Mouse (Mus musculus): ENCODE results near the gene Cwc22. TPM values are rescaled to one million over a fixed set of nuclear protein-coding genes. Genes with fewer than 3 reads are reported as not detected.

The Cwc22 gene
- total RNA-seq, 2 experiments from 2014 or later = 24.5 to 29.4 TPM

DNA sequence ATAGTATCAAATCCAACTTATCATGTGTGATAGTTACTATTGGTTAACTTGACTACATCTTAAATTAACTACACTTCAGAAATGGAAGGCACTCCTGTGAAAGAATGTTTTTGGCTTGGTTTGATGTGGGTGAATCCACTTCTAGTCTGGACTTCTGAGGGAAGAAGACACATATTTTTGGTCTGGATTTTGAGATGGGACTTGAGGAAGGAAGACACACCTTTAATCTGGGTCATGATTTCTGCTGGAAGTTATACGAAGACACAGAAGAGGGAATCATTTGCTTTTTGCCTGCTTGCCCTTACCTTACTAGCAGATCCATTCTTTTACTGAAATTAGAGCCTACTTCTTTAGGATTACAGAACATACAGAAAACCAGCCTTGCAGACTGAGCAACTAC lies 25.7 kb upstream of the Cwc22 start:
- intact Hi-C loops (cut with DNase I) = loop anchor here (1.0 kb wide), 1 partner anchor 9 kb away; no protein-coding TSS in a partner anchor
- no peak for DNase-seq (ENCODE audit: low spot score in 2 of 2)

DNA sequence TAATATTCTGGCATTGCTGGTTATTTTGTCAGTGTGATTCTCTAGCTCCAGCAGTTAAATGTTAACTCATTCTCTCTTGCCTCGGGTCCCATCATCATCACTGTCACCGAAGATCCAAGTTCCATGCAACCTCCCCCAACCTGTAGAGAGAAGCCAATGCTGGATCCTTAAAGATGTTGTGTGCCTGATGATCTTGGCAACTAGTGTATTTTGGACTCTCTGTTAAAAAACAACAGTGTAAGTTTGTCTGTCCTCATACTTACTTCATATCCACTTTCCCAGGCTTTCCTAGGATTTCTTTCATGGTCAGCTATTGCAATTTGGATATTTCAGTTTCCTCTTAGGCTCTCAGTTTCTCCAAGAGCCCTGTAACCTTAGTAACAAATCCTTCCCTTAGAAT lies 25.2 kb upstream of the Cwc22 start:
- intact Hi-C loops (cut with DNase I) = loop anchor here (1.0 kb wide), 1 partner anchor 8 kb away; no protein-coding TSS in a partner anchor
- DNase-seq (ENCODE audit: low spot score in 2 of 2) = no peak

DNA sequence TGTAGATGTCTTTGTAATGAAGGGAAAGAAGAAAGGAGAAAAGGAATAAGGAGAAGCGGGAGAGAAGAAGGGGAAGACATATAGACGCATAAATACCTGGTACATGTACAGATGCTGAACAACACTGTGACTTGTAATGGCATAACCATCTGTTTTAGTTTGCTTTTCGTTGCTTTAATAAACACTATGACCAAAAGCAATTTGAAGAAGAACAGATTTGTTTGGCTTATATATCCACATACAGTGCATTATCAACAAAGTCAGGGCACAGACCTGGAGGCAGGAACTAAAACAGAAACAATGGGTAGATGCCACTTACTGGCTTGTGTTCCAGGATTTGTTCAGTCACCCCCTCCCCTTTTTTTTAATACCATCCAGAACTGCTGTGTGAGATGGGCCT lies 24.4 kb upstream of the Cwc22 start:
- intact Hi-C loops (cut with DNase I) = no loop called here
- no peak for DNase-seq (ENCODE audit: low spot score in 2 of 2)

DNA sequence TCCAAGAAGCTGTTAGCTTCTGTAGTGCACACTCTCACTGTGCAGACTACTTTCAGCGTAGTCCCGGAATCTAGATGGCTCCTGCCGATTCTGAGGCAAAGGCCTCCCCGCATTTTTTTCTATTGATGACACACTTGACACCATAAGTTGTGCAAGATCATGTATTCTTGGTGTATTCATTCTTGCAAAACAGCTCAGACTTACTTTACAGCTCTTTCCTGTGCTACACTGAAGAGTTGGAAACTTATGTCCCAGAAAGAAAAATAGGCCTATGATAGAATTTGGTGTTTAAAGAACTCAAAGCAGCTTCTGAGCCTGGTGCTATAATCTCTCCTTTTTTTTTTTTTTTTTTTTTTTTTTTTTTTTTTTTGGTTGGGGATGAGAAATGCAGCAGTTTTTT lies 23.8 kb upstream of the Cwc22 start:
- intact Hi-C loops (cut with DNase I) = no loop called here
- no peak for DNase-seq (ENCODE audit: low spot score in 2 of 2)

DNA sequence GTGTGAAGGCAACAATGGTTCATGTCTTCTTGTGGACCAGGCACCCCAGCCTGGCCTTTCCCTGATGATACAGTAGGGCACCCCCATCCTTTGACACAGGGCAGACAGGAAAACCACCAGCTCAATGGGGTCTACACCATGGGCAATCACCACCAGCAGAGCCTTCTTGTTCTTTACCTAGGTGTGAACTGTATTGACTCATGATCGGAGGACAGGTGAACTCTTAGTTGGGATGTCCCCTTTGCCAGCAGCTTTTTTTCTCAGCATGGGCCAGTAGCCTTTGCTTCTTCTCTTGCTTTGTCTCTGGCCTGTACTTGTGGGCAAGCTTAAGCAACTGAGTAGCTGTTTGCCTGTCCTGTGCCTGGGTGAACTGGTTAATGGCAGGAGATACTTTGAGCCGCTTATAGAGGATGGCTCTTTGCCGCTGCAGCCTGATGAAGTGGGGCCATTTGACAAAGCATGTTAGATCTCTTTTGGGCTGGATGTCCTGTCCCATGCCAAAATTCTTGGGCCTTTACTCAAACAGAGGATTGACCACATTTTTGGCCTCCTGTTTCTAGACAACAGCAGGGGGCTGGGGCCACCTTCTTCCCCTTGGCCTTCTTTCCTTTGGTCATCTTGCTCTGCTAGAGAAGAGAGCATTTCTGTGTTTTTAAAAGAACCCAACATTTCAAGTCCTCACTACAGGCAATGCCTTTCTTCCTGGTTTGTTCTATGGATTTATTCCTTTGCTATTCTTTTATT lies 16.4 kb upstream of the Cwc22 start:
- DNase-seq (ENCODE audit: low spot score in 2 of 2) = no peak
- intact Hi-C loops (cut with DNase I) = loop anchor here (1.0 kb wide), 1 partner anchor 9 kb away; no protein-coding TSS in a partner anchor

DNA sequence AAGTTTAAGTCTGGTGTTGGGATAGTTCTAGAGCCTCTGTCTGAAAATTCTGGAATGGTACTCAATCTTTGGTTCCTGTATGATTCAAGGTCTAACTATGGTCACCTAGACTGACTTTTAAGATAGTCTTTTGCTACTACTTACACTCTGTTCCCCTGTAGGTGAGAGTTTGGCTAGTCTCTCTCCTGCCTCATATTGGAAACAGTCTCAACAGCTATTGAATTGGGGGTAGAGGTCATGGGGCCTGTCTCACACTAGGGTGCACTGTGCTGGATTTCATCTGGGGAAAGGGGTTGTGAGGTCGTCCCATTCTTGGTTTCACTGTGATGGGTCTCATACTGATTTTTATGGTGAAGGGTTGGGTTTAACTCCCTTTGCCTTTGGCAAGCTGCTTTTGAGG lies 15.1 kb upstream of the Cwc22 start:
- intact Hi-C loops (cut with DNase I) = no loop called here

DNA sequence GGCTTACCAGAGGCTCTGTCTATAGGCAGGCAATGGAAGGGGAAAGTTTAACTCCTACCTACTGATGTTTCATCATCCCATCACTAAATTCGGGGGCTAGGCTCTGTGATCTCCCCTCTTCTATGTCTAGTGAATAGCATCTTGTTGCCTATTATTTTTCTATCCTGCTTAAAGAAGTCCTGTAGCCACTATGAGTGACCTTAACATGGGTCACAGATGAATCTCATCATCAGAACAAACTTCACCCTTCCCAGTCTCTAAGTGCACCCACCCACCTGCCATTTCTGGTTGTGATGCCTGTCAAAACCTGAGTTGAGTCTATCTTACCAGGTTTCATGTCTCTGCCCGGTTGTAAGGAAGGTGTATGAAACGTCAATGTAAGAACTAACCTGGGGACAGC lies 14.5 kb upstream of the Cwc22 start:
- no peak for DNase-seq (ENCODE audit: low spot score in 2 of 2)
- intact Hi-C loops (cut with DNase I) = no loop called here

More for the DNA sequence above, 15.1 kb upstream of the Cwc22 start:
- no peak for DNase-seq (ENCODE audit: low spot score in 2 of 2)

DNA sequence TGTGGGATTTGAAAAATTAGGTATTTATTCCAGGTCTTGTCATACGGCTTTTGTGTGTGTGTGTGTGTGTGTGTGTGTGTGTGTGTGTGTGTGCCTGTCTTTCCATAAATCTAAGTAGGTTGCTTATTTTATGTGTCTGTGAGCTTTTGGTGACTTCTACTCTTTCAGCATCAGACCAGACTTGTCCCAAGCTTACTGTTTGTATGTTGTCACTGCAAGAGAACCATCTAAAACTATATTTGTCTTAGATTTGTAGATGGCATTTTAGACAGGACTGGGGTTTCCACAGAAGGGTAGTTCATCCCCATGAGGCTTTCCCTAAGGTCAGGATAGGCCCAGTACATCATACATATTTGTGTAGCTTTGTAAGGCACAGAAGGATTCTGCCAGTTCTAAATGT lies 13.2 kb upstream of the Cwc22 start:
- intact Hi-C loops (cut with DNase I) = no loop called here
- no peak for DNase-seq (ENCODE audit: low spot score in 2 of 2)

DNA sequence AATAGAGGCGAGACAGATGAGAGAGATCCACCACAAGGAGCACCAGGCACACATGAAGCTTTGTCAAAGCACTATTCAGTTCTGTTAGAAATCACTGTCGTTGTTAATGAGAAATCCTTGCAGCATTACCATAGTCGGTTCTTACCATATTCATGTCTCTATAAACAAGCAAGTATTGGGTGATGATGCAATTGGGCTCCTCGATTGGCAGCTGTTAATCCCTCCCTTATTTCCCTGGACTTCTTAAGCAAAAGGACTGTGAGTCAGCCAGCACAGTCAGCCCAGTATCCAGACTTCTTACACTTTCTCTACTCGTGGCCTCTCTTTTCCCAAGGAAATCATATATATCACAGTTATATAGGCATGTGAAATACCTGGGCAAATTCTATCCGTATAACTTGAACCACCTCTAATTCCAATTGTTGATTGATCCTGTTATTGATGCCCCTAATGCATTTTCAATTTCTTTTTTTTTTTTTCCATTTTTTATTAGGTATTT lies 5.3 kb upstream of the Cwc22 start:
- no peak for DNase-seq (ENCODE audit: low spot score in 2 of 2)
- intact Hi-C loops (cut with DNase I) = no loop called here

DNA sequence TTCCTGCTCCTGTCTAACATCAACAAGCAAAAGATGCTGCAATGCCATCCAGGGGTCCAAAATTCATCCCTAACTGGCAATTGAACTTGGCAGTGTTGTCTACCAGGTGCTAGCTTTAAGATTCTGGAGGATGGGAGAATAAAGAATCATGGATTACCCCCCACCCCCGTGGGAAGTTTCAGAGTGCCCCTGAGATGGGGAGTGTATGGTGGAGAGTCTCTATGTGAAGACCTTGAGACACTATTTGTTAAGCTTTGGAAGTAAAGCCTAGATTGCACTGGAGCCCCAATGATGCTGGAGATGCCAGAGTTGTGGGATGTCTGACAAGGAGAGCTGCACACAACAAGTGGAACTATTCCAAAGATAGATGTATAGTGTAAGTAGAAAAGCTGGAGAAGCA lies 3.9 kb upstream of the Cwc22 start:
- DNase-seq (ENCODE audit: low spot score in 2 of 2) = no peak
- intact Hi-C loops (cut with DNase I) = no loop called here

DNA sequence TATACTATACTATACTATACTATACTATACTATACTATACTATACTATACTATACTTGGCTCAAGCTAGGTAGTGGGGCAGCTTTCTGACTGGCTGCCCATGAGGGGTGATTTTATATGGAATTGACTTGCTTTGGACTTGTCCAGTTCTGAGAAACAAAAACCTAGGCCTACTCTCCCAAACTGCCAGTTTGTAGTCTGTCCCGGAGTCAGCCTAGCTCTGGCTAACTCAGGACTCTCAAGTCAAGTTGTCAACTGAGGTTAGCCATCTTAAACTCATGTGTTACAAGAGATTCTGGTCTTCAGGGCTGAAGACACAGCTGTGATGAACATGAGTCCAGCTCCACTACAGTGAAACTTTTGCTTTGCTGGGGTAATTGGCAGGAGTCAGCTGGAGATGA lies 3.3 kb upstream of the Cwc22 start:
- intact Hi-C loops (cut with DNase I) = no loop called here
- no peak for DNase-seq (ENCODE audit: low spot score in 2 of 2)

DNA sequence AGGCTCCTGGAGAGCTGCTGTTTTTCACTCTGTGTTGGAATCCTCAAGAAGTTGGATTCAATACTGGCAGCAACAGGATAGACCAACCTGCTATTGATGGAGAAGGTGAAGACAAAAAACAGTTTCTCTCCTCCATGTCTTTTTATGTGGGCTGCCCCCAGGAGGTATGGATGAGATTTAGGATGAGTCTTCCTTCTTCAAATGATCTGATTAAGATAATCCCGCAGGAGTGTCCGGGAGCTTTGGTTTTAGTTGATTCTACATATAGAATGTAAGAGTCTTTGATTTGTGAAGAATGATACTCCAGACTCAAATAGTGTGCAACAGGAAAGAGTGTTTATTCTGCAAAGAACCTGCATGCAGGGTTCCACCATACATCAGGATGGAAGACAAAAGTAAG lies 2.7 kb upstream of the Cwc22 start:
- DNase-seq (ENCODE audit: low spot score in 2 of 2) = no peak
- intact Hi-C loops (cut with DNase I) = no loop called here

DNA sequence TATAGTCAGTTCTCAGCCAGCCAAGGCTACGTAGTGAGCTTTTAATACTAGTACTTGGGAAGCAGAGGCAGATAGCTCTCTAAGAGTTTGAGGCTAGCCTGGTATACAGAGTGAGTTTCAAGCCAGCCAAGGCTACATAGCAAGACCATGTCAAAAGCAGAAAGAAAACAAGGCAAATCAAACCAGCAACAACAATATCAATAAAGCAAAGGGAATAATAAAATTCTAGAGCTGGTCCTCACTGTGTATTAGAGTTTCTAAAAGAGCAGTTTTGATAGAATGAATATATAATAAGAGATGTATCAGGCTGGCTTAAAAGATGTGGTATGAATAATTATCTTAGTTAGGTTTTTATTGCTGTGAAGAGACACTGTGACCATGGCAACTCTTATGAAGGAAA lies 2.0 kb upstream of the Cwc22 start:
- no peak for DNase-seq (ENCODE audit: low spot score in 2 of 2)
- intact Hi-C loops (cut with DNase I) = no loop called here

DNA sequence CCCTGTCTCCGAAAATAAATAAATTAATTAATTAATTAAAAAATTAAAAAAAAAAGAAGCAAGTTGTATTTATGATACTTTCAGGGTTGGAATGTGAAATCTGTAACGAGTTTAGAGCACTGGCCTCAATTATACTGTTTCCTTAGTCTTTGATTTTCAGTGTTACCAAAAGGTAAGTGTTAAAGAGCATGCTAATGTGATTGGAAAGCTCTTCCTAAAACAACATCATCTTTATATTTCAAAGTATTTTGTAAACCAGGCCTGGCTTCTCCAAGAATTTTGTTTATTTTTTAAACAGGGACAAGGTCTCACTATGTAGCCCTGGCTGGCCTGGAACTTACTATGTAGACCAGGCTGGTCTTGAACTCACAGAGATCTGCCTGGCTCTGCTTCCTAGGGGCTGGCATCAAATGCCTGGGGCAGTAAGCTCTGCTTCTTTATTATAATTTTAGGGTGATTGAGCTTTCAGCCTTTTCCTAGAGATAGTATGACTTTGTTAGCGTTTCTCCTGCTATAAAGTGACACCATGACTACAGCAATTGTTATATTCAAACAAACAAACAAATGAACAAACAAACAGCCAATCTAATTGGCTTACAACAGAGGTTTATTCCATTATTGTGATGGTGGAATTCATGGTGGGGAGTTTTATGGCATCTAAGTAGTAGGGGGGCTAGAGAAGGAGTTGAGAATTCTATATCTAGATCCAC lies 1.1 kb upstream of the Cwc22 start:
- intact Hi-C loops (cut with DNase I) = no loop called here
- no peak for DNase-seq (ENCODE audit: low spot score in 2 of 2)

DNA sequence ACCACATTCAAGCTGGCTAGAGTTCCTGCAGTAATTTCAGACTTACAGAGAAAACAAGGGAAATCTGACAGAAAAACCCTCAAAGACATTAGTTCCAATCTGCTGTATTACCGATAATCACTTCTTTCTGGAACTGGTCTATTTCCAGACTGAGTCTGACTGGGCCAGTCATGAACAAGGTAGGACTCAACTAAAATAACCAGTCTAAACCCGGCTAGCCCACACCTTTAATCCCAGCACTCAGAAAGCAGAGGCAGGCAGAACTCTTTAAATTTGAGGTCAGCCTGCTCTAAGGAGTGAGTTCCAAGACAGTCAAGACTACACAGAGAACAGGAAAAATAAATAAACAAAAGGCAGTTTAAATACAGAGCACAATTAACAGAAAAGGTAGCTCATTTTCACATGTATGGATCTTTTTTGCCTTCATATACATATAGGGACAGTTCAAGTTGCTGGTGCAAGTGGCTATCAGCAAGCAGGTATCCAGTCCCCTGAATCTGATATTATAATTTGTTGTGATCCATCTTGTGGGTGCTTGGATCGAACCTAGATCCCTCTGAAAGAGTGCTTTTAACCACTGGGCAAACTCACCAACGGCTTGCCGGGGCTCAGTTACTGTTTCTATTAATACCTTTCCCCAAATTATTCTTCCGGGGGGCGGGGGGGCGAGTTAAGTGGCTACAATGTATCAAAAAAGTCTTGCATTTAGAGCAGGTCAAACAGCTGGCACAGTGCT lies 1.1 kb downstream of the Cwc22 start:
- no peak for DNase-seq (ENCODE audit: low spot score in 2 of 2)
- intact Hi-C loops (cut with DNase I) = loop anchor here (1.0 kb wide), 1 partner anchor 29 kb away; no protein-coding TSS in a partner anchor

DNA sequence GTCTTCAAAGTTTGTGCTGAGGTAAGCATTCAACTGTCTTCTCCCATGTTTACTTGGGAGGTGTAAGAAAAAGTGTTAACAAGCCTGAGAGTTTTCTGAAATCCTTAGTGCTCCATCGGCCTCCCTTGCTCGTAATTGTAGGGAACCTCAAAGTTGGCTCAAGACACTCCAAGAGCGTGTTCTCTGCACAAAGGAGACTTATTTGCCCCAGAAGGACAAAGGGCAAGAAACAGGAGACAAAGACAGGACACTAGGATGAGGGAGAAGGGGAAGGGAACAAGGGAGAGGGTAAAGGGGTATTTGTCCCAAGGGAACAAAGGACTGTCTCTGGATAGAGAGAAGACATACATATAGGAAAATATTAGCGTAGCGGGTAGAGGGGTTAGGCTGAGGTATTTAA lies 1.9 kb downstream of the Cwc22 start:
- DNase-seq (ENCODE audit: low spot score in 2 of 2) = no peak
- intact Hi-C loops (cut with DNase I) = no loop called here

DNA sequence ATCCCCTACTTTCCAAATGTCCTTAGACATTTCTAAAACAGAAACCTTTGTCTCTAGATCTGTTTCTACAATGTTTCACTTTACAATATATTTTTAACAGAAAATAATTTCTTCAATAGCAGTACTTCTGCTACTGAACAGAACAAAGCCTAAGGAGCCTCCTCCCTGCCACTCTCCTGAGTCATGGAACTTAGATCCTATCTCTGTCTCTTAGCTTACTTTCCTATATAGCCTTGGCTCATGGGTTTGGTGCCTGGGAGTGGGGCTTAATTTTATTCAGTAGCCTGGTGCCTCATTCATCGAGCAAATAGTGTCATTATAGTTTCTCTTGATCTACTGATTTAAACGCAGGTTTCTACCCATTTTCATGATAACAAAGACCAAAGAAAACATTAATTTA lies 4.2 kb downstream of the Cwc22 start:
- intact Hi-C loops (cut with DNase I) = no loop called here
- no peak for DNase-seq (ENCODE audit: low spot score in 2 of 2)

DNA sequence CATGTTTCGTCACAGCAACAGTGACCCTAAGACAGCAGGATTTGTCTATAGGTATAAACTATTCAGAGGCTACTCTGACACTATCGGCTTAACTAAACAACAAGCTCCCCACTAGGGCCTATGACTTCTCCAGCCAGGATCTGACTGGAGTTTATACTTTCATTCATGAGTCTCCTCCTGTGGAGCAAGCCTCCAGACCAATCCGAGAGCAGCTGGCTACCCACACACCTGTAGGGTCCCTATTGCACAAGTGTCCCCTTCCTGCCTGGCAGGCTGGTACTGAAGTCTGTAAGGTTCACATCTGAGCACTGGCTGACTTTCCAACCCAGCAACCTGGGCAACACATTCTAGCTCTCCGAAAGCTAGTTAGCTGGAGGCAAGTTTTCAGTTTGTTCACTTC lies 7.9 kb downstream of the Cwc22 start:
- intact Hi-C loops (cut with DNase I) = no loop called here
- no peak for DNase-seq (ENCODE audit: low spot score in 2 of 2)

DNA sequence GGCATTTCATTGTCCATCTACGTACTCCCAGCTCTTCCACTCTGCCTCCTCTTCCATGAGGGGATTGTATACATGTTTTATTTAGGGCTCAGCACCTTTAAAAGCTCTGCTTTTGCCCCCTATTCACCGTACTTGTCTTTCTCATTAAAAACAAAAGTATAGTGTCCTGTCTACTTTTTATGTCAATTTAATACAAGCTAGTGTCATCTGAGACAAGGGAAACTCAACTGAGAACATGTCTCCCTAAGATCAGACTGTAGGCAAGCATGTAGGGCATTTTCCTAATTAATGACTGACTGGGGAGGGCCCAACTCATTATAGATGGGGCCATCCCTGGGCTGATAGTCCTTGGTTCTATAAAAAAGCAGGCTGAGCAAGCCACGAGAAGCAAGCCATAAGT lies 8.4 kb downstream of the Cwc22 start:
- intact Hi-C loops (cut with DNase I) = no loop called here
- no peak for DNase-seq (ENCODE audit: low spot score in 2 of 2)

DNA sequence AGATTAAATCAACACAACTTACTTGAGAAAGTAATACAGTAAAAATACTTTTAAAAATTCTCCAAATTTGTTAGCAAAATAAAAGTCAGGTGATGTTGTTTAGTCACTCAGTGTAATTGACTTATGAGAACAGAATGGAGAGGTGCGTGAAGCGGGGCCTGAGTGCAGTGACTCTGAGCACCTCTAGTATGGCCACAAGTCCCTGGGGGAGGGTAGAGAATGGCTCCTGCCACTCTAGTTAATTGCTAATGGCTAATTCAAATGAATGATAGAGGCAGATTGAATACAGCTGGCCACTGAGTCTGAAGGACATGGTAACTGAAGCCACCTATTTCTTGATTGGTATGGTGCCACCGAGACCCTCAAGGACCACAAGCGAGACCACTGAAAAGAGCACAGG lies 12.0 kb downstream of the Cwc22 start:
- no peak for DNase-seq (ENCODE audit: low spot score in 2 of 2)
- intact Hi-C loops (cut with DNase I) = no loop called here

Measured in left cerebral cortex, postnatal 36 days (tissue).